Mouse (Mus musculus): ENCODE measurements around the gene Cox4i2. TPM values are rescaled to one million over a fixed set of nuclear protein-coding genes. Genes with fewer than 3 reads are reported as not detected.
A peak's percentile ranks its signal among the peaks of the same experiment; 100 is the strongest.

The Cox4i2 gene
- polyA plus RNA-seq (2016; fragmentation: Nextera tagmentation; extraction: Ambion mirVana): 4.2 and 4.6 TPM in 2 replicates

GRCm38 (mm10) chr2:152753944-152754711 is at the start of gene Cox4i2:
Gene Cox4i2, plus strand, starts transcription at chr2:152754173.
- Histone ChIP-seq H3K9me3 (replicated peaks) (no peaks in the 10 kb centered on the region), H3K27ac (replicated peaks) (peak within 1 kb of the TSS; percentile 76), H3K4me3 (peak within 1 kb of the TSS; percentile 48), H3K4me1 (peaks cover 23% of the 10 kb centered on the region), H3K36me3 (no peaks in the 10 kb centered on the region), H3K27me3 (ENCODE audit: low read depth, poor library complexity, severe bottlenecking) (peaks cover 41% of the 10 kb centered on the region)
- peak; percentile 44 for DNase-seq (ENCODE audit: low spot score)
- 3% methylated on average over 30 of the region's 30 CpGs for WGBS

- no peaks in the 10 kb centered on the region; the same call in 1 of the 2 replicates for H3K9me3 ChIP-seq (replicated peaks)
- peaks cover 88% of the 10 kb centered on the region for H3K36me3 ChIP-seq
- peaks cover 44% of the 10 kb centered on the region for H3K4me1 ChIP-seq
- WGBS: 83% methylated on average over 5 of the region's 5 CpGs
- H3K4me3 ChIP-seq: no peak overlapping the region
- H3K27ac ChIP-seq (replicated peaks): 0 out of 2 replicates have a peak overlapping the region, but pooled peaks have one; percentile 24
- no peaks in the 10 kb centered on the region for H3K27me3 ChIP-seq (ENCODE audit: low read depth, poor library complexity, severe bottlenecking)
- no peak for DNase-seq (ENCODE audit: low spot score)
These were observed 49.7 kb upstream of the Cox4i2 start for GRCm38 (mm10) chr2:152704256-152704605.

GRCm38 (mm10) chr2:152704811-152705370 is 49.1 kb upstream of the Cox4i2 start:
- Histone ChIP-seq H3K27ac (replicated peaks) (peak overlapping the region; percentile 70; the same call in 1 of the 2 replicates), H3K9me3 (replicated peaks) (no peaks in the 10 kb centered on the region; the same call in 1 of the 2 replicates), H3K36me3 (peaks cover 82% of the 10 kb centered on the region), H3K27me3 (ENCODE audit: low read depth, poor library complexity, severe bottlenecking) (no peaks in the 10 kb centered on the region), H3K4me3 (no peak overlapping the region), H3K4me1 (peaks cover 41% of the 10 kb centered on the region)
- no peak for DNase-seq (ENCODE audit: low spot score)
- 92% methylated on average over 14 of the region's 14 CpGs for WGBS

GRCm38 (mm10) chr2:152705993-152706571 is 47.9 kb upstream of the Cox4i2 start:
- Histone ChIP-seq H3K27ac (replicated peaks) (peak overlapping the region; percentile 70), H3K36me3 (peaks cover 70% of the 10 kb centered on the region), H3K4me3 (no peak overlapping the region), H3K4me1 (peaks cover 41% of the 10 kb centered on the region), H3K9me3 (replicated peaks) (no peaks in the 10 kb centered on the region; the same call in 1 of the 2 replicates), H3K27me3 (ENCODE audit: low read depth, poor library complexity, severe bottlenecking) (no peaks in the 10 kb centered on the region)
- 86% methylated on average over 22 of the region's 22 CpGs for WGBS
- no peak for DNase-seq (ENCODE audit: low spot score)

- Histone ChIP-seq H3K4me3 (peak overlapping the region; percentile 64), H3K9me3 (replicated peaks) (no peaks in the 10 kb centered on the region), H3K4me1 (peaks cover 41% of the 10 kb centered on the region), H3K27me3 (ENCODE audit: low read depth, poor library complexity, severe bottlenecking) (no peaks in the 10 kb centered on the region), H3K27ac (replicated peaks) (peak overlapping the region; percentile 91), H3K36me3 (peaks cover 59% of the 10 kb centered on the region)
- 38% methylated on average over 7 of the region's 7 CpGs for WGBS
- DNase-seq (ENCODE audit: low spot score): no peak
These were observed 46.8 kb upstream of the Cox4i2 start for GRCm38 (mm10) chr2:152707186-152707585.

- peaks cover 41% of the 10 kb centered on the region for H3K4me1 ChIP-seq
- peak; percentile 86 for DNase-seq (ENCODE audit: low spot score)
- H3K9me3 ChIP-seq (replicated peaks): no peaks in the 10 kb centered on the region
- H3K4me3 ChIP-seq: peak overlapping the region; percentile 64
- peak overlapping the region; percentile 91 for H3K27ac ChIP-seq (replicated peaks)
- peaks cover 55% of the 10 kb centered on the region for H3K36me3 ChIP-seq
- 4% methylated on average over 31 of the region's 31 CpGs for WGBS
- no peaks in the 10 kb centered on the region for H3K27me3 ChIP-seq (ENCODE audit: low read depth, poor library complexity, severe bottlenecking)
These were observed 46.3 kb upstream of the Cox4i2 start for GRCm38 (mm10) chr2:152707627-152708026.

- H3K4me1 ChIP-seq: peaks cover 37% of the 10 kb centered on the region
- peaks cover 41% of the 10 kb centered on the region for H3K36me3 ChIP-seq
- no peak overlapping the region for H3K27ac ChIP-seq (replicated peaks)
- 95% methylated on average over 5 of the region's 5 CpGs for WGBS
- no peak overlapping the region for H3K4me3 ChIP-seq
- DNase-seq (ENCODE audit: low spot score): no peak
- H3K27me3 ChIP-seq (ENCODE audit: low read depth, poor library complexity, severe bottlenecking): no peaks in the 10 kb centered on the region
- H3K9me3 ChIP-seq (replicated peaks): no peaks in the 10 kb centered on the region
These were observed 44.9 kb upstream of the Cox4i2 start for GRCm38 (mm10) chr2:152709066-152709465.

GRCm38 (mm10) chr2:152716241-152716772 is 37.7 kb upstream of the Cox4i2 start:
- H3K9me3 ChIP-seq (replicated peaks): no peaks in the 10 kb centered on the region
- H3K36me3 ChIP-seq: no peaks in the 10 kb centered on the region
- peaks cover 33% of the 10 kb centered on the region for H3K4me1 ChIP-seq
- H3K27me3 ChIP-seq (ENCODE audit: low read depth, poor library complexity, severe bottlenecking): no peaks in the 10 kb centered on the region
- peak overlapping the region; percentile 85; the same call in 1 of the 2 replicates for H3K27ac ChIP-seq (replicated peaks)
- no peak overlapping the region for H3K4me3 ChIP-seq
- WGBS: 88% methylated on average over 6 of the region's 6 CpGs
- no peak for DNase-seq (ENCODE audit: low spot score)

GRCm38 (mm10) chr2:152717652-152718051 is 36.3 kb upstream of the Cox4i2 start:
- 0 out of 2 replicates have a peak overlapping the region, but pooled peaks have one; percentile 32 for H3K4me3 ChIP-seq
- H3K27ac ChIP-seq (replicated peaks): peak overlapping the region; percentile 85
- no peaks in the 10 kb centered on the region for H3K9me3 ChIP-seq (replicated peaks)
- no peak for DNase-seq (ENCODE audit: low spot score)
- WGBS: 60% methylated on average over 11 of the region's 11 CpGs
- no peaks in the 10 kb centered on the region for H3K36me3 ChIP-seq
- peaks cover 3% of the 10 kb centered on the region for H3K27me3 ChIP-seq (ENCODE audit: low read depth, poor library complexity, severe bottlenecking)
- peaks cover 33% of the 10 kb centered on the region for H3K4me1 ChIP-seq

GRCm38 (mm10) chr2:152718076-152718475 is 35.9 kb upstream of the Cox4i2 start:
- Histone ChIP-seq H3K27ac (replicated peaks) (peak overlapping the region; percentile 85), H3K4me3 (peak overlapping the region; percentile 32; the same call in 1 of the 2 replicates), H3K27me3 (ENCODE audit: low read depth, poor library complexity, severe bottlenecking) (peaks cover 7% of the 10 kb centered on the region), H3K36me3 (no peaks in the 10 kb centered on the region), H3K9me3 (replicated peaks) (no peaks in the 10 kb centered on the region), H3K4me1 (peaks cover 37% of the 10 kb centered on the region)
- whole genome bisulfite sequencing: 26% methylated on average over 6 of the region's 6 CpGs
- peak; percentile 66 for DNase-seq (ENCODE audit: low spot score)

- Histone ChIP-seq H3K9me3 (replicated peaks) (no peaks in the 10 kb centered on the region), H3K27ac (replicated peaks) (peak overlapping the region; percentile 87), H3K4me1 (peaks cover 54% of the 10 kb centered on the region), H3K4me3 (peak overlapping the region; percentile 54), H3K27me3 (ENCODE audit: low read depth, poor library complexity, severe bottlenecking) (peaks cover 31% of the 10 kb centered on the region), H3K36me3 (no peaks in the 10 kb centered on the region)
- 3% methylated on average over 37 of the region's 37 CpGs for WGBS
- DNase-seq (ENCODE audit: low spot score): peak; percentile 73
These were observed 30.2 kb upstream of the Cox4i2 start for GRCm38 (mm10) chr2:152723651-152724331.

- Histone ChIP-seq H3K36me3 (no peaks in the 10 kb centered on the region), H3K27ac (replicated peaks) (peak overlapping the region; percentile 87), H3K4me1 (peaks cover 53% of the 10 kb centered on the region), H3K27me3 (ENCODE audit: low read depth, poor library complexity, severe bottlenecking) (peaks cover 31% of the 10 kb centered on the region), H3K4me3 (peak overlapping the region; percentile 54), H3K9me3 (replicated peaks) (no peaks in the 10 kb centered on the region)
- 67% methylated on average over 3 of the region's 3 CpGs for WGBS
- DNase-seq (ENCODE audit: low spot score): no peak
These were observed 29.6 kb upstream of the Cox4i2 start for GRCm38 (mm10) chr2:152724332-152724723.
